Mouse (Mus musculus) adrenal gland, postnatal 25 days (tissue): ENCODE results near the gene Vav1. TPM values are rescaled to one million over a fixed set of nuclear protein-coding genes. Genes with fewer than 3 reads are reported as not detected.
A peak's percentile ranks its signal among the peaks of the same experiment; 100 is the strongest.
"Not testable (repeated sequence)": the region's sequence is repeated elsewhere in the genome, so short reads cannot be mapped to it uniquely, and the experiment has no call there.

Experiments
- DNase-seq: peaks from one replicate; pipeline ENCODE4 v3.0.0; 2021; ENCODE audit warnings: mixed read lengths
- total RNA-seq: library from RNA; stranded (reverse); gene quantifications from 2 replicates; pipeline ENCODE4 v1.2.3, GENCODE M21; 2021

Vav1 gene
- total RNA-seq, 1 experiment from 2014 or later: 1.7 TPM

DNA sequence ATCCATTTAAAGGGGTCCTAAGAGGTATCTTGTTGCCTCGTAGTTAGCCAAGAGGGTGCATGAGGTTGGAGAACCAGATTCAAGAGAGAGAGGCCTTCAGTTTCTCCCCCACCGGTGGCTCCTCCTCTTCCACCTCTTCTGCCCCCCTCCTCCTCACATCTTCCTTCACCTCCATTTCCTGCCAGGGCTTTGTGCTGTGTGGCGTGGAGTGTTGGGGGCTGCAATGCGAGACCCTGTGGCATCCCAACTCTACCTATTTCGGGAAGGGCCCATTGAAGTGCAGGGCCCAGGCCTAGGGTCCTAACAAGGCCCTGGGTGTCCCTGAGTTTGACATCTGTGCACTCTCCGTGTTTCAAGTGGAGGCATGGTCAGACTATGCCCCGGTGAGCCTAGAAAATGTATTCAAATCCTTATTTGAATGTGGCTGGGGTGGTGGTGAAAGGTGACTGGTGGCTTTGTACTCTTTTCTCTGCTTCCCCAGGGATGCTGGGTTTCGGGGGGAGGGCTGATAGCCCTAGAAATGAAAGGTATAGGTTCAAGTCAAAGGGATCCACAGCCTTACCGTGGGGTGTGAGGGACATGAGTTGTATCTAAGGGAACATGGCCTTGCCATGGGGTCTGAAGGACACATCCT, 808 bp downstream of the Vav1 start:
- DNase-seq: no peak

DNA sequence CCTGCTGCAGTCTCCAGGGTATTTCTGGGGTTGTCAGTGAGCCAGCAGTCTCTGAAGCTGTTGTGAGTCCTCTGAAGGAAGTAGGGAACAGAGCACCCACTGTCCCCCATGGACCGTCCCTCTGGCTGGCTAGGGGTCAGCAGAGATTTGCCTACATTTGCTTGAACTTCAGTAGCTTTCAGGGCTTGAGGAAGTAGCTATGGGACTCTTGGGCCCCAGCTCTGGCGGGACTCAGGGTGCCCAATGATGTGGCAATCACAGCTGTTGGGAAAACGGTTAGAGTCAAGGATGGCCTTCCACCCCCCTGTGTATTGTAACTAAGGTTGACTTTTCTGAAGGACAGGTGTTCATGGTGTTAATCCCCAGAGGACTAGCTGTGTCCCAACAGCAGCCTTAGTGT, 1.5 kb downstream of the Vav1 start:
- no peak for DNase-seq

DNA sequence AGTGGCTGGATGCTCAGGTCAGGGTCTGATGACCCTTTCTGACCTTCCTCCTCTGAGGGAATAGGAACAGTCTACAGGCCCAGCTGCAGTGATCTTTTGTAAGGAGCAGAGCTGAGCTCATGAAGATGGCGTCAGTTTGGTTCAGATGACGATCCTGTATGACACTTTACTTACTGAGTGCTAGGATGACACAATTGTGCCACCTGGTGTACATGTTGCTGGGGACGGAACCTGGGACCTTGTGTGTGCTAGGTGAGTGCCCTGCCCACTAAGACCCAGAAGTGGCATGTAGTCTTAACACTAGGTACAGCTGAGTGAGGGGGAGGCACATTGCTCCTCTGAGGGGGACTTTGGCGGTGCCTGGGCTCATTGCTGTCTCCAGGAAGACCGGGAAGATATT, 5.0 kb downstream of the Vav1 start:
- no peak for DNase-seq

DNA sequence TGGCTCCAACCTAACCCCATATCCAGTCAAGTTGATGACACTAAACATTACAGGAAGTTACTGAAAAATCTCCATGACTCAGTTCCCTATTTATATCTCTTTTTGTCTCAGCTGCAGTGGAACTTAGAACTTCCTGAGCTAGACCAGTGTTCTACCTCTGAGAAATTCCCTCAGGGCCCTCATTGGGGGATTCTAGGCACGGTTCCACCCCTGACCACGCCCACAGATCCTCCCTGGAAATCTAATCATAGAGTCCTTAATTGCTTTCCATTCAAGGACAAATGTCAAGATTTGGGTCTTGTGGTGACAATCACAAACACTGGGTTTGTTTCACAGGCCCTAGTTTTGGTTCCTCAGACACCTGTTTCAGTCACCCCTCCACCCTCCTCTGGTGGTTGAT, 6.2 kb downstream of the Vav1 start:
- DNase-seq: no peak

DNA sequence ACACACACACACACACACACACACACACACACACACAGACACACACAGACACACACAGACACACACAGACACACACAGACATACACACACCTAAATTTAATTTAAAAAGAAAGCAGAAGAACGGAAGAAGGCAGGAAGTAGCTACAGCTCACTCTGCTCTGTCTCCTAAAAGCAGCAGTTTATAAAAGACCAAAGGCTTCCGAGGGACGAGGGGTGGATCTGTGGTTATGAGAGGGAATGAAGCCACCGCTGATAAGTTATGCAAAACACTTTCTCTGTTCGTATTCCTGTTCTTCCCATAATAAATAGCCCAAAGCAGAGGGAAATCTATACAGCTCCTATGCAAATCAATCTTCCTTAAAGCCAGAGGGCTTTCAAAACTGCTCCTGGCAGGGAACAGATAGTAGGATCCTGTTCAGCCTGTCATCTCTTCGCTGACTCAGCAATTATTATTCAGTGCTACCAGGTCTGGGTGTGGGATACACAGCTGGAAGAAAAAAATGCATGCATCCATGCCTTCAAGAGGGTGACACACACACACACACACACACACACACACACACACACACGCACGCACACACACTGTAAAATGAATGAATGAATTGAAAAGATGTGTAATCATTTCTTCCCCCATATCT, 7.9 kb downstream of the Vav1 start:
- DNase-seq: no peak

DNA sequence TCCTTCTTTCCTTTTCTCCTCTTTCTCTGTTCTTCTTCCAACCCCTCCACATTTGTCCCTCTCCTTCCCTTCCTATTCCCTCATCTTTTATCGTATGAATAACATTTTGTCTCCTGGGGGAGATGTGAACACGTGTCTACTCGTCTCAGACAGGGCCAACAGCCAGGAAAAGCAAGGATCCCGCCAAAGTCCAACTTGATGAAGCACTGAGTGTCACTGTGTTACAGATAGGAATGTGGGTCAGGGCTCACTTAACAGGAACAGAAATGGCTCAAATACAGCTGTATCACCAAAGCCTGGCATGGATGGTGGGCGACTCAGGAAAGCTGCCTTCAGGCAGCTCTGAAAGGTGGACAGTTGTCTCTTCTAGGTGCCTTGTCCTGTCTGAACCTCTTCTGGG, 10.4 kb downstream of the Vav1 start:
- no peak for DNase-seq

DNA sequence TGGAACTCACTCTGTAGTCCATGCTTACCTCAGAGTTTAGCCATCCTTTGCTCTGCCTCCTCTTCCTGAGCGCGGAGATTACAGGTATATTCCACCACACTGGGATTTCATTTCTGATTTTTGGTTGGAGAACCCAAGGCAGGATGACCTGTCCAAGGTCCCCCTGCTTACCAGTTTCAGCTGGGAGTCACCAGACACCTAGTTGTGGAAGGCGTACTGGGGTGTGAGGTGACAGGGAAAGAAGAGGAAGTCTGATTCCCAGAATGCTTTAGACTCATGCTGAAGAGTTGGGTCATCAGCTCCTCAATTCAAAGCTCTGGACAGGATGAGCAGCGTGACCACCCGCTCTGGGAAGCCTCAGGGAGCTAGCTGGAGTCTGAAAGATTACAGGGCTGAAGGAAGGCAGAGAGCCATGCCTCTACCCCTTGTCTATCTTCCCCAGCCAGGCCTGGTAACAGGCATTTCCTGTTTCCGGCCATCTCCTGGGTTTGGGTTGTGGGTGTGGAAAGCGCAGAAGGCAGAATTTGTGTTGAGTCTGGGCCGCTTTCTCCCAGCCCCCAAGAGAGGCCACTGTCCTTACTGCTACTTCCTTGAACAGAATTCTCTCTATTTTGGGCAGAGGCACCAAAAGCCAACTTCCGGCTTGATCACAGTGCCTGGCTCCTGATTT, 11.2 kb downstream of the Vav1 start:
- no peak for DNase-seq

DNA sequence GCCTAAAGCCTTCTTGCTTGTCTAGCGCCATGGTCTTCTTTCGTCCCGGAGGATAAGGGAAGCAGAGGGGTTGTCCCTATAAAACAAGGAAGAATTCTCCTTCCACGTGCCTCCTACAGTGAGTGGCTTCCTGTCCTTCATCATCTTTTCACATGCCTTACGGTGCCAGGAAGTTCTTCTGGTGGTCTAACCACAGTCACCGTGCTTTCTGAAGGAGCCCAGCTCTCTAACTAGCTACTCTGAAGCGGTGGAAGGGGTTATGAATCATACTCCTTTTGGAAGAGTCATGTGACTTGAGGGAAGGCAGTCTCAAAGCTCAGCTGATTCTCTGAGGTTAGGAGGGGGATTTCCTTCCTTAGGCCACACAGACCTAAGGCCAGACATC, 11.8 kb downstream of the Vav1 start:
- DNase-seq: no peak

DNA sequence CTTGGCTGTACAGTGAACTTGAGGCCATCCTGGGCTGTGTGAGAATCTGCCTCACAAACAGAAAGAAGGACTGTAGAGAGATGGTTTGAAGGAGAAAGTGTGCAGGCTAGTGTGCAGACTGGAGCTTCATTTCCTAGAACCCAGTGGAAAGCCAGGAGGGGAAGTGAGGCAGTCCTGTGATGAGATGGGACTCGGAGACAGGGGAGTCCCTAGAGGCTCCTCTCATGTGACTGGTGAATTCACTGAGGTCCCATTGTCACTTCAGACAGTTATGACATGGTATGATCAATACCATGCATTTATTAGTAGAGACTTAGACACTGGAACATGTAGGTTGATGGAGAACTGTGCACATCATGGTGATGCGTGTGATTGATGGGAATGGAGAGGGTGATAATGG, 13.4 kb downstream of the Vav1 start:
- no peak for DNase-seq

DNA sequence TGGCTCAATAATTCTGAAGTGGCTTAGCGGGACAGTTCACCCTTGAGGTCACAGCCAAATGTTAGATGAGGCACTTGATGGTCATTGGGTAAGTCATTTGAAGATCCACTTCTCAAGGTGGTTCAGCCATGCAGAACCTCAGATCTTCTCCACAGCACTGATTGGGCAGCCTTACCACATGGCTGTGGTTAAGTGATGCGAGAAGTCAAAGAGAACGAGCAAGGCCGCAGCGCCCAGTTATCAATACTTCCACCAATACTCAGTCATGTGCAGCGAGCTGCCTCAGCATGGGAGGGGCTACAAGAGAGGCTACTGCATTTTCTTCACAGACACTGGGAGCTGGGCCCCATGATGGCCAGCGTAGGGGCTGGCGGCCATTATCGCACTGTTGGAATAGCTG, 14.1 kb downstream of the Vav1 start:
- no peak for DNase-seq

DNA sequence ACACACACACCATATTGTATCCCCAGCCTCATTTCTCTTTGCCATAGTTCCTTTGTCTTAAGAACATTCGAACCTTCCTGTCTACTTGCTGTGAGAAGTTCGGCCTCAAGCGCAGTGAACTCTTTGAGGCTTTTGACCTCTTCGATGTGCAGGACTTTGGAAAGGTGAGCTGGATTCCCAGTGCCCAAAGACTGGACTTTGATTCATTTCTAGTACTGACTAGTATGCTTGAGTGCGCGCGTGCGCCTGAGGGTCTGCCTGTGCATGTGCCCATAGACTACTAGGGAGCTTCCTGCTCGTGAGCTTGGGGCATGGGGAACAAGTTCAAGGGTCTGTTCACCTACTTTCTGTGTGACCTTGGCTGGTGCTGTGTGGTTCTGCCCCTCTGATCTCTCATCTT, 17.0 kb downstream of the Vav1 start:
- no peak for DNase-seq

DNA sequence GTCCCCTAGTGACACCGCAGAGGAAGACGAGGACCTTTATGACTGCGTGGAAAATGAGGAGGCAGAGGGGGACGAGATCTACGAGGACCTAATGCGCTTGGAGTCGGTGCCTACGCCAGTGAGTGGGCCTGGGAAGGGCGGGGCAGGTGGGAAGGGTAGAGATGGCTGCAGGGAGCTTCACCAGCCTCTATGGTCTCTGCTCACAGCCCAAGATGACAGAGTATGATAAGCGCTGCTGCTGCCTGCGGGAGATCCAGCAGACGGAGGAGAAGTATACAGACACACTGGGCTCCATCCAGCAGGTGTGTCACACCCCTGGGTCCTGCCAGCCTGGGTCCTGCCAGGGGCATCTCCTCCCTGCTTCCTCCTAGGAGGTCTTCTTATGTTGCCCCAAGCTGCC, 18.1 kb downstream of the Vav1 start:
- no peak for DNase-seq

DNA sequence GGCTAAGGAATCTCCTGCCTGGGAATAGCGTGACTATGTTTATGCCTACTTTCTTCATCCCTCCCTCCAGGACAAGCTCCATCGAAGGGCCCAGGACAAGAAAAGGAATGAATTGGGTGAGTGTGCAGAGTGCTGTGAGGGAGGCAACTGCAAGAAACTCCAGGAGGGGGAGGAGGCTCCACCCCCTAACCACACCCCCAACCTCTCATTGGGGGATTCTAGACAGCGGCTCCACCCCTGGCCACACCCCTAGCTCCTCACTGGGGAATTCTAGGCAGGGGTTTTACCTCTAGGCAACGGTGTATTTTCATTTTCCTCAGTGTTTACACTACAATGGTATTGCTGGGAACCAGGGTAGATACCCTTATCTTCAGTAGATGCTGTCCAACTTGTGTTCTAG, 26.7 kb downstream of the Vav1 start:
- no peak for DNase-seq

DNA sequence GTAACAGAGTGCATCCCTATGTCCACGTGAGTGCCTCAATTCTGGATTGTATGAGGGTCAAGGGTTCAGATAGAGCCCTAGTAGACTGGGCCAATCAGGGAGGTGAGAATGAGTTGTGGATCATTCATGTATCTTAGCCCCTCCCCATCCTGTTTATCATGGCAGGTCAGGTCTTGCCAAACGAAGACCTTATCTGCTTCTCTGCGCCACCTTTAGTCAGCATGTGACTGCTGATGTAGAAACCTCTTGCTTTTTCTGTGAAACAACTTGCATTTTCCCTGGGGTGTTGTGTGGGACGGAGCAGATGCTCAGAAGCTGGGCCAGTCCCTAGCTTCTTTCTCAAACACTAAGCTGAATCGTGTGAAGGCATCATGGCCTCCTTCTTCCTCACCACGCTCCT, 28.2 kb downstream of the Vav1 start:
- DNase-seq: no peak

DNA sequence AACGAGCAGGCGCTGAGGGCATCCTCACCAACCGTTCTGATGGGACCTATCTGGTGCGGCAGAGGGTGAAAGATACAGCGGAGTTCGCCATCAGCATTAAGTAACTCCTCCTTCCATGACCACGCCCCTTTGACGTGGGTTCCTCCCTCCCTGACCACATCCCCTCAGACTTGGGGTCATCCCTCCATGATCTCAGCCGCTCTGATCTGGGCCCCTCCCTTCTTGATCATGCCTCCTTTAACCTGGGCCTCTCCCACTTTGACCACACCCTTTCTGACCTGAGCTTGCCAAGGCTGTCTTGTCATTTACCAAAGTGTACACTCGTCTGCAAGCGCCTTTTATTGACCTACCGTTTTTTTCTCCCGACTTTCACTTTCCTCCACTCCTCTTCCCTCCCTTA, 32.9 kb downstream of the Vav1 start:
- DNase-seq: no peak

DNA sequence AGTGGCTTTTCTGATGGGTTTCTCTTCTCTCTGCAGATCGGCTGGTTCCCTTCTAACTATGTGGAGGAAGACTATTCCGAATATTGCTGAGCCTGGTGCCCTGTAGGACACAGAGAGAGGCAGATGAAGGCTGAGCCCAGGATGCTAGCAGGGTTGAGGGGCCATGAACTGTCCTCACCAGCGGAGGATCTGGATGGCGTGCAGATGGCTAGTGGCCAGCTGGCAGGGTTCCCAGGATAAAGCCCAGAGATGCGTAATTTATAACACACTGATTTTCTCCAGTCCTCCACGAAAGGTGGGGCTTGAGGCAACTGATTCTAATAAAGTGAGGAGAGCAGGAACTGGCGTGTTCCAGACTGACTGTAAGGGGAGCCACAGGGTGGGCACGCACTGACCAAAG, 48.7 kb downstream of the Vav1 start:
- DNase-seq: peak; percentile 90

DNA sequence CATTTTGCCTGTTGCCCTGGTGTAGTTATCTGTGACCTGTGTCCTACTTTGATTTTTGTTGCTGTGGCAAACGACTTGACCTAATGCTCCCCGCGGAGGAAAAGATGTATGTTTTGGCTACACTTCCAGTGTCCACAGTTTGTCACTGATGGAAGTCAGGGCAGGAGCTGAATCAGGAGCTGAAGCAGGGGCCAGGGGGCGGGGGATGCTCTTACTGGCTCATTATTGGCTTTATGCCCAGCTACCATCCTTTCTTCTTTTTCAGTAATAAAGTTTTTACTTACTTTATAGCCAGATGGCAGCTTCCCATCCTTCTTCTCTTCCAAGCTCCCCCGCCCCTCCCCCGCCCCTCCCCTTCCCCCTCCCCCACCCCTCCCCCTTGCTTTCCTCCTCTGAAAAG, 50.0 kb downstream of the Vav1 start:
- no peak for DNase-seq

DNA sequence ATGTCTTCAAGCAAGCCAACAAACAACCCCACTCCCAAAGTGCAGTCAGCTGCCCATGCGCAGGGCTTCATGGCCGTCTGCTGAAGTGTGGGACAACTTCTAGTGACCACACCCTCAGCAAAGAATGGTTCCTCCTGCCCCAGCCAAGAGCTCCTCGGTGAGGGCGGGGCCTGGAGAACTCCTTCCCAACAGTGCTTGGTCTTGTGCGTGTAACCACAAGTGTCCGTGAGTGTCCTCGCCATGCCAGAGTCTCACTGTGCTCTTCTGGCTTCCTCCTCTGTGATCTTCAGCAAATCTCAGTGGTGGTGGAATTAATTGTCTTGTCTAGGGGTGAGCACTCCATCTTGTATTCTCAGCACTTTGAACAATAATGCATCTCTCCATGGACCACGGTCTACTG, 52.1 kb downstream of the Vav1 start:
- no peak for DNase-seq

DNA sequence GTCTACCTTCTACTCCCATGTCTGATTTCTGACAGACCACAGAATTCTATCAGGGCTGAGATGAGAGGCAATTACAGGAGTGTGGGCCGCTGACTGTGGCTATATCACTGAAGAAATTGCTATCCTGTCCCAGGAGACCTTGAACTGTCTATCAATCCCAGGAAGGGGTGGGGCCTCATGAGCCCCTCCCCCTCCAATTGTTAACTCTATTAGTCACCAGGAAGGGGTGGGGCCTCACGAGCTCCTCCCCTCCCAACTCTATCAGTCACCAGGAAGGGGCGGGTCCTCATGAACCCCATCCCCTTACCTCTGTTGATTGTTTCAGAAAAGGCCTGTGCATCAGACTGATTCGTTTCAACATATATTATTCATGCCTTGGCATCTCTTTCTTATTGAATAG, 53.3 kb downstream of the Vav1 start:
- no peak for DNase-seq

DNA sequence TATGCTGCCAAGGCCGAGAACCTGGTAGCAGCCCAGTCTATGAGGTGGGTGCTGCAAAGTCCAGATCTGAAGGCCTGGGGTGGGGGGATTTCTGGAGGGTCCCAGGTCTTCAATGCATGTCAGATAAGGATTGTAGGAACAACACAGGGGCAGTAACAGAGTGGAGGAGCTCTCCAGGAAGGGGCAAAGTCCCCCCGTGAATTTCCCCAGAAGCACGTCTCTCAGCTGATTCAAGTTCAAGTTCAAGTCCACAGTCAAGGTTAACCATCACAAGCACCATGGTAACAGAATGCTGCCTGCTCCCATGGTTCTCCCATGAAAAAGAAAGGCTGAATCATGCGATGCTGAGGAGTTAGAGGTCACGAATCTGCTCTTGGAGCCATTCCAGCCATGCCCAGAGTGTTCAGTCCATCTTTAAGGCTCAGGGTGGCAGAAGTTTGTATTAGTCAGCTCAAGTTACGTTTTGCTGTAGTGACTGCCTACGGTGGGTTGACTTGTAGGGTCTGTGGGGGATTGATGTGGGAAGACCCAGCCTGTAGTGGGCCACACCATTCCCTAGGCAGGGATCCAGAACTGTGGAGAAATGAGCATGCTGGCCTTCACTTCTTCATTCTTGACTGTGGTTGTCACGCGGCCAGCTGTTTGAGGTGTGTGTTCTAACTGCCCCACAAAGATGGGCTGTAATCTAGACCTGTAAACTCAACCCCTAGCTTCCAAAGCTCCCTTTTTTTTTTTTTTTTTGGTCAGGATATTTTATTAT, 55.3 kb downstream of the Vav1 start:
- peak; percentile 60 for DNase-seq

DNA sequence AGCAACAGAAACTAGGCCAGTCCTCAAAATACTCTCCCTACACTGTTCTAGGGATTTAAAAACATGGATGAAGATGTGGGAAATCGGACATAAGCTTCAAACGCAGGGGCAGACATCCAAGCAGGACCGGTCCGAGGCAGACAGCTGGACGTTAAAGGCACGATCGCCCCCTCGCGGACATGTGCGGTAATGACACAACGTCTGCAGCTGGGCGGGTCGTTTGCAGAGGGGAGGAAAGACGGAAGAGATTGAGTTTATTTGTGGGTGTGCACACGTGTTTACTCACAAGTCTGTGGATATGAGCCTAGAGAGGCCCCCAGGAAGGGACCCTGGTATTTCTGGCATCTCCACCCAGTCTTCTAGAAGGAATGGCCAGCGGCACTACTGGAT, 55.9 kb downstream of the Vav1 start:
- peak; percentile 87 for DNase-seq

DNA sequence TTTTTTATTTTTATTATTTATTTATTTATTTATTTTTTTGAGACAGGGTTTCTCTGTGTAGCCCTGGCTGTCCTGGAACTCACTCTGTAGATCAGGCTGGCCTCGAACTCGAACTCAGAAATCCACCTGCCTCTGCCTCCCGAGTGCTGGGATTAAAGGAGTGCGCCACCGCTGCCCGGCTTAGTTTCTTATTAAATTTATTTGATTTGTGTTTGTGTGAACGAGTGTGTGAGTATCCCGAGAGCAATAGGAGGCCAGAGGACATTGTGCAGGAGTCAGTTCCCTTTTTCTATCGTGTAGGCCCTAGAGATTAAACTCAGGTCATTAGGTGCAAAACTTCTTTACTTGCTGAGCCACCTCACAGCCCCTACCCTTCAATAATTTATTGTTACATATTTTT, 56.3 kb downstream of the Vav1 start:
- not testable (repeated sequence) for DNase-seq

DNA sequence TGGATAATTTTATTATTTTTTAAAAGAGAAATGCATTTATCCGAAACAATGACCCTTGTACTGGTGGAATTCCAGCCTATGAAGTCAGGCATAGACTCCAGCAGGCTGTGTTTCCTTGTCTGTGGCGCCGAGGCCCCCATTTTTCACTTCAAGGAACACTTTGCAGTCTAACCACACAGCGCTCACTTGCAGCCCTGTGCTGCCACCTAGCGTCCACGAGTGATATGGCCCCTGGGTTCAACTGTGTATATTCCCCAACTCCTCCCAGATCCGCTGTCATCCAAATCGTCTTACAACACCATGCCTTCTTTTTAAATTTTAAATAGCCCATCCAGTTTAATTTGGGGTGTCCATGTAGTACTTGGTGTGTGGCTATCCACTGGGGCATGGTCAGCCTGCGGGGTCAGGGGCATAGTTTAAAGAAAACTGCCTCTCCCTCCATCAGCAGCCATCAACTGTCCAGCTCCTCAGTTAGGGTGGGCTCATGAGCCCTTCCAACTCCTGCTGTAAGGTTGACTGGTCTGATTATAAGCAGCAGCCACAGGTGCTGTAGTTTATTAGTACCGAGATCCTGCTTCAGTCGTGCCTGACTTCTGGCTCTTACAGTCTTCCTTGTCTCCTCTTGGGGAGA, 56.9 kb downstream of the Vav1 start:
- peak; percentile 85 for DNase-seq
